Mouse (Mus musculus) frontal cortex, postnatal 14 days (tissue): ENCODE measurements around the gene Deup1.

Experiments
- DNase-seq, 2 experiments: peaks; one replicate each; pipeline ENCODE4 v3.0.0; 2022; ENCODE audit warnings: low spot score in 2 of 2

Gene Deup1

GRCm38 (mm10) chr9:15533336-15534070 lies 94.2 kb downstream of the Deup1 start:
- DNase-seq, result no peak

GRCm38 (mm10) chr9:15531204-15531603 lies 96.5 kb downstream of the Deup1 start:
- no peak for DNase-seq

- no peak for DNase-seq
These were observed 97.8 kb downstream of the Deup1 start for GRCm38 (mm10) chr9:15529965-15530320.

GRCm38 (mm10) chr9:15529275-15529964 lies 98.3 kb downstream of the Deup1 start:
- DNase-seq, result no peak

GRCm38 (mm10) chr9:15528368-15528767 lies 99.4 kb downstream of the Deup1 start:
- no peak for DNase-seq

GRCm38 (mm10) chr9:15527846-15528245 lies 99.9 kb downstream of the Deup1 start:
- no peak for DNase-seq

- no peak for DNase-seq
These were observed 101.2 kb downstream of the Deup1 start for GRCm38 (mm10) chr9:15526539-15526938.

- no peak for DNase-seq
These were observed 102.5 kb downstream of the Deup1 start for GRCm38 (mm10) chr9:15525246-15525645.

- DNase-seq, result no peak
These were observed 104.1 kb downstream of the Deup1 start for GRCm38 (mm10) chr9:15523646-15524045.

- no peak for DNase-seq
These were observed 104.8 kb downstream of the Deup1 start for GRCm38 (mm10) chr9:15522887-15523286.

GRCm38 (mm10) chr9:15522348-15522747 lies 105.4 kb downstream of the Deup1 start:
- DNase-seq, result no peak

- no peak for DNase-seq
These were observed 109.8 kb downstream of the Deup1 start for GRCm38 (mm10) chr9:15517979-15518378.

GRCm38 (mm10) chr9:15516007-15516406 lies 111.7 kb downstream of the Deup1 start:
- DNase-seq, result no peak

- DNase-seq, result no peak
These were observed 114.8 kb downstream of the Deup1 start for GRCm38 (mm10) chr9:15512918-15513317.

GRCm38 (mm10) chr9:15510557-15511310 lies 117.0 kb downstream of the Deup1 start:
- DNase-seq, result no peak
